Mouse (Mus musculus) adrenal gland, postnatal 36 days (tissue): ENCODE data around the gene Mtcl1. TPM values are rescaled to one million over a fixed set of nuclear protein-coding genes. Genes with fewer than 3 reads are reported as not detected.

ENCODE experiments used
- DNase-seq, 2 experiments: peaks; one replicate each; pipeline ENCODE4 v3.0.0; 2021; ENCODE audit warnings: mixed read lengths in 1 of 2
- long read RNA-seq, 2 experiments: library from polyadenylated mRNA; stranded (forward); transcript quantifications; one replicate each; pipeline ENCODE4 v2.0.0; 2021; ENCODE audit warnings: borderline sequencing depth in 2 of 2
- total RNA-seq, 2 experiments: library from RNA; stranded (reverse); gene quantifications; 2 replicates each; pipeline ENCODE4 v1.2.3; 2021

The Mtcl1 gene
- 10 to 100 TPM in 1 of 2 experiments, 1 to 10 TPM in 1; 5.6 to 12.9 TPM for total RNA-seq
- long read RNA-seq, experiment 1, full-length matches to known transcripts, result 2 of 4 reads
- long read RNA-seq, experiment 1, partial matches to known transcripts, result 2 of 4 reads
- long read RNA-seq, experiment 1, other reads (novel, unspliced or antisense), result 0 of 4 reads
- long read RNA-seq, experiment 2, partial matches to known transcripts, result 0 of 2 reads
- long read RNA-seq, experiment 2, other reads (novel, unspliced or antisense), result 1 of 2 reads

- peak; percentile 85 to 89 for DNase-seq
Measured at GRCm38 (mm10) chr17:66449460-66450341, at the start of gene Mtcl1. TSS of gene Mtcl1 (minus strand) at chr17:66449750.

GRCm38 (mm10) chr17:66498598-66498997 lies 49.0 kb upstream of the Mtcl1 start:
- DNase-seq, result peak in 1 of 2 experiments; percentile 31

DNA sequence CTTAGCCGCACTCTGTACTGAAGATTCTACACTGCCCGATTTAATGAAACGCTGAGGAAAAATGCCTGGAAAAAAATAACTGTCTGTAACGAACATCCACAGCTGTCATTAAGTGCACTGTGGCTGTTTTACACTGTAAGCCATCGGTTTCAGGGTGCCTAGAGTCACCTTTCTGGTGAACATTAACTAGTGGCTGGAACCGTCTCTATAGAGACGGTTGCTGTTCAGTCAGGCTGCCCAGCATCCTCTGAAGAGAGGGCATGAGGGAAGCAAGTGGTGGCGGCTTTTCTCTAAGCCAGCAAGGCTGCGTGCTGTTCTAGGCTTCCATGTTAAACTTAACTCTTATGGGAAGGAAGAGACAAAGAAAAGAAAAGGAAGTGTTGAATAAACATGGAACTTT lies 47.0 kb upstream of the Mtcl1 start:
- no peak for DNase-seq

DNA sequence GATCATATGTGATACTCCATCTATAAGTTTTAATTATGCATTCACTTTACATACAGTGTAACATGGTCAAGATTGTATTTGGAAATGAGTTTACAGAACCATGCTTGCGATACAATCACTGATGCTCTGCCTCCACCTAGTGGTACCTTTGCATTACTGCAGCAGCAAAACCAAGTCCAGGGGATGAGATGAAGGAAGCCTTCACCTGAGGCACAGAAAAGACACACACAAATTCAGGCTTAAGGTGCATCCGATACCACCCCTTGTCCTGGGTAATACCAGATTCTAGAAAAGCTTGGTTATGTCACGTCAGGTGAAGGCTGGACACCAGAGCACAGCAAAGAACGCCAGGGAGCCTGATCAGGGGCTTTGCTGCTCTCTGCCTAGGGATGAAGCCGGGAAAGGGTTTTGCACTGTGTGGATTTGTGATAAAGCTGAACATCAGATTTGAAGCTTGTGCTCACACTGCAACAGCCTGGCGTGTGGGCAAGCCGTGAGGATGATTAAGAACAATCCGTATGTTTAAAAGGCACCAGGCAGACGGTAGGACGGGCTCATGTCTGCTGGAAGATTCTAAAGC lies 40.6 kb upstream of the Mtcl1 start:
- peak; percentile 35 to 48 for DNase-seq

GRCm38 (mm10) chr17:66486576-66486975 lies 37.0 kb upstream of the Mtcl1 start:
- no peak for DNase-seq

DNA sequence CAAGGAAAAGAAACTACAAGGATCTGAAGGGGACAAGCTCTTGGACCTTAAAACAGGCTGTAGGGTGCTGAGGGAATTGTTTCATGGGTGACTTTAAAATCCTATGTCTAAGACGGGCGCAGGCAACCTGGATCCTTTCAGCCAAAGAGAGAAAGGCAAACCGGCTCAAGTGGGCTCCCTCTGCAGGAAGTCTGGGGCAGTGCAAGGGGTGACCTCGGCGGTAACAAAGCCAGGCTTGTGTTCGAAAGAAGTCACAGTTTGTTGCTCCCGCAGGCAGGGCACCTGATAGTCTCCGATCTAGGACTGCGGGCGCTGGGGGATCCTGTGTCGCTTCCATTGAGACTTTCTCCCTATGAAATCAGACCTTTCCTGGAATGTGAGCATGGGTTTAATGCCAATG lies 36.2 kb upstream of the Mtcl1 start:
- DNase-seq, result peak; percentile 77 to 86

GRCm38 (mm10) chr17:66484965-66485364 lies 35.4 kb upstream of the Mtcl1 start:
- no peak for DNase-seq

GRCm38 (mm10) chr17:66483651-66484454 lies 34.3 kb upstream of the Mtcl1 start:
- DNase-seq, result no peak

DNA sequence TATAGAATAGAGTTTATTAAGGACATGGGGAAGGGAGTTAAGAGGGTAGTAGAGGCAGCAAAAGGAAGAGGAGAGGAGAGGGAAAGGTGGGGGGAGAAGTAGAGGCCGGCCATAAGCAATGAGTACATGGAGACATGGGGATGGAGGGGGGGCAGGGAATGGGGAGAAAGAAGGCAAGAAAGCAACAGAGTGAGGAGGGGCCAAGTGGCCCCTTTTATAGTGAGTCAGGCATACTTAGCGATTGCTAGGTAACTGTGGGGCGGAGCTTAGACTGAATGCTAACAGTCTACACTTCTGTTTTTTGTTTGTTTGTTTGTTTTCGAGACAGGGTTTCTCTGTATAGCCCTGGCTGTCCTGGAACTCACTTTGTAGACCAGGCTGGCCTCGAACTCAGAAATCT lies 31.7 kb upstream of the Mtcl1 start:
- DNase-seq, result no peak

DNA sequence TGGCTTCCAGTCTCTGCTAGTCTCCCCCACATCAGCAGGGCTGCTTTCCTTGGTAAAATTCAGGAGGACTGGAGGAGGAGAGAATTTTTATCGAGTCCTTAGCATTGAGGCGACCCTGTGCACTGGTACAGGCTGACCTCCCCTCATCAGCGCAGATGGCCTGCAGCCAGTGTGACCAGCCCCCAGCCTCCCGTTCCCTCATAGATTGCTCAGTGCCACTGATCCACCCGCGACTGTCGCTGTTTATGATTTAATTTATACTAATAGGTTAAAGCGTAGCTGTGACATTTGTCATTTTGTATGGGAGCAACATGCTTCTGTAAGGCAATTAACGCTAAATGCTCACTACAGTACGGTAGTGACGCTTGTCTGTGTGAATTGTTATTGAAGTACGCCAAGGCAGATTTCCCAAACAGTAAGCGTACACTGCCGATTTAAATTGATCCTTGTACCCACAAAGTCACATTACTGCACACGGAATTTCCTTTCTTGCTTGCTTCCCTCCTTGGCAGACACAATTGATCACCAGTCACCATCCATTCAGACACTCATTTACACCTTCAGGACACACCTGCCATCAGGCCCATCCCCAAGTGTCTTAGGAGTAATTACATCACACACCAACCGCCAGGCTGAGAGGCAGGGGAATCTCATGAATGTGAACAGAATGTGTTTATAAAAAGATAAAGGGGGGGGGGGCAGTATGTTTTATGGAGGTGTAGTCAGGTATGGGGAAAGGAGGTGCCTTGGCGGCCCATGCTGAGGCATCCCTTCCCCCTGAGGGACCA lies 31.1 kb upstream of the Mtcl1 start:
- no peak for DNase-seq

- peak in 1 of 2 experiments; percentile 27 for DNase-seq
Measured at GRCm38 (mm10) chr17:66479813-66480490, 30.4 kb upstream of the Mtcl1 start.

GRCm38 (mm10) chr17:66479311-66479710 lies 29.8 kb upstream of the Mtcl1 start:
- DNase-seq, result peak in 1 of 2 experiments; percentile 15

GRCm38 (mm10) chr17:66473205-66473604 lies 23.7 kb upstream of the Mtcl1 start:
- no peak for DNase-seq

GRCm38 (mm10) chr17:66471775-66472174 lies 22.2 kb upstream of the Mtcl1 start:
- DNase-seq, result no peak

DNA sequence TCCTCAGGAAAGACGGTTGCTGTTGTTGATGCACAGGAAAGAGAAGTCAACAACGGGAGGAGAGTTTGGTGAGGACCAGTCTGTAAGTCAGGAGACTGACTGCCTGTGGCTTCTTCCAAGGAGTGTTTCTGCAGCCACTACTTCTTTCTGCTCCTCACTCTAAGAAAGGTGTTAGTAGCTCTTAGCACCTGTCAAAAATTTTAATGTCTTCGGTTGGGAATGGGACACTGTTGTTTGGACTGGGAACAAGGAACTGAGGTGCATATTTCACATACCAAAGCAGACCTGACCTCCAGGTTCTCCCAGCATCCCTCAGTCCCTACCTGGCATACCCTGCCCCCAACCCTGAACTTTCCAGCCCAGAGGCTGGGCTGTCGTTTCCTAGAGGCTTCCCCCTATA lies 21.7 kb upstream of the Mtcl1 start:
- no peak for DNase-seq

- DNase-seq, result no peak
Measured at GRCm38 (mm10) chr17:66470020-66470419, 20.5 kb upstream of the Mtcl1 start.

GRCm38 (mm10) chr17:66457278-66457677 lies 7.7 kb upstream of the Mtcl1 start:
- no peak for DNase-seq

- peak; percentile 91 to 92 for DNase-seq
Measured at GRCm38 (mm10) chr17:66451143-66451542, 1.6 kb upstream of the Mtcl1 start.

DNA sequence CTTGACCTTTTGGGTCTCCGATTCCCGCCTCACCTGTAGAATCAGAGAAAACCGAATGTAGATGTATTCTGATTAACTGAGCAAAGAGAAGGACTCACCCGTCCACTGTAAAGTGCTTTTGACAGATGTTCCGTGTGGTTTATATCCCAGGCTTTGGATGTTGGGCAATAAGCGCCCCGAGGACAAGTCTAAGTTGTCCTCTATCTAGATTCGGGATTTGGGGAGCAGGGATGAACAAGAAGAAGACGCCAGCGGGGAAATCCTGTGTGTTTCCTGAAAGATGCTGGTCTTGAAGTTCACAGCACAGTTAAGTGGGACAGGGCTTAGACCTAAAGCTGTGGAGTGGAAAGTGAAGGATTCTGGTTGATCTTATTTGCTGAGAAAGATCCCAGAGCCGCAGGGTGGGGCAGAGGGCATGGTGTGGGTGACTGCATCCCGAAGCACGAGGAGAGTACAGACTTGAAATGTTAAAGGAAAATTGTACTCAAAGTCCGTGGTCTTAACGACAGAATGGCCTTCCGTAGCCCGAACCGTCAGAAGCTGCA lies 1.0 kb upstream of the Mtcl1 start:
- DNase-seq, result peak in 1 of 2 experiments; percentile 7
